Mouse (Mus musculus): ENCODE results near the gene Mrtfb.

DNA sequence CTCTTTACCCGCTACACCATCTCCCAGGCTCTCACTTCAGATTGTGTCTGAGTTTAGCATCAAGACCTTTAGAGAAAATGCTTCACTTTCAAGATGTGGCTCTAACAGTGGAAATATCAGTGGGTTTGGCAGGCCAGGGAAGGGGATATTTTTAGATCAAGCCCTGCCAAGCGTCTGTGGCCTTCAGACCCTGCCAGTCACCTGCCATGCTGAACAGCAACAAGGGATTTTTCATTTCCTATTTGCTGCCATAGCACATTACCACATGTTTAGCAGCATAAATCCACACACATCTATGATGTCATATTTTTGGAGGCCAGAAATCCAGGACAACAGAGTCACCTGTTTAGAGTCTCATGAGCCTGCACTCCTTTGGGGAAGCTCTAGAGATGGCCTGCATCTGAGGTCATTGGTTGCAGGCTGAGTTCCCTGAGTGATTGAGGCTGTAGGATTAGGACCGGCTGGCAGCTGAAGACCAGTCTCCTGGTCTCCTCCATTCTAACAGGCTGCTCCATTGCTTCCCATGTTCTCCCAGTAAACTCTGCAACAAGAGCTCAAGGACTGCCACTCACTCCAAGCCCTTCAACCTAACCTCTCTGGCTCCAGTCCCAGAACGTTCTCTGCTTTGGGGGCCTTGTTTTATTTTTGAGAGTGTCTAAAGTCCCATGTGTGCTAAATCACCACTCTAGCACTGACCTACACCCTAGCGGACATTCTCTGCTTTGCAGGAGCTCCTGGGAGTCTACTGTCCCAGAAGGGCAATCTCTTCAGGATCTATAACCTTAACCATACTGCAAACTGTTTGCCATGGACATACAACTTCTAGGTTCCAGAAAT is 39.9 kb upstream of the Mrtfb start:
- TF ChIP-seq POLR2A (IDR thresholded peaks at IDR 0.05; ENCODE audit: control insufficient read depth, low read depth, low read length) (no peak), CTCF (IDR thresholded peaks at IDR 0.05; ENCODE audit: control insufficient read depth, insufficient read depth, insufficient replicate concordance, low read depth, low read length) (no peak)
